Mouse (Mus musculus) hindbrain, embryonic 16.5 days (tissue): ENCODE data around the gene Gm21972. TPM values are rescaled to one million over a fixed set of nuclear protein-coding genes. Genes with fewer than 3 reads are reported as not detected.

Source experiments
- ATAC-seq: fragments of 200-750 bp; cut with Nextera tagmentation; 2 replicates; pipeline ENCODE4 v1.8.0; 2017; ENCODE audit warnings: moderate TSS enrichment, moderate library complexity
- H3K27ac ChIP-seq: fragments of 300-500 bp; sonication (generic); 2 replicates; pipeline ENCODE4 v1.5.1; 2014; ENCODE audit warnings: low read depth, mild to moderate bottlenecking, control low read depth, low read length, moderate library complexity
- H3K27me3 ChIP-seq: fragments of 300-500 bp; sonication (generic); replicated peaks from 2 replicates; pipeline ENCODE4 v1.6.1; 2014; ENCODE audit warnings: low read length; ENCODE audit not compliant: control insufficient read depth, insufficient read depth
- H3K36me3 ChIP-seq: fragments of 300-500 bp; sonication (generic); 2 replicates; pipeline ENCODE4 v1.6.1; 2014; ENCODE audit warnings: mild to moderate bottlenecking, low read length, moderate library complexity, mixed read lengths; ENCODE audit not compliant: control insufficient read depth, insufficient read depth
- H3K4me1 ChIP-seq: fragments of 300-500 bp; sonication (generic); 2 replicates; pipeline ENCODE4 v1.6.1; 2014; ENCODE audit warnings: low read depth, low read length; ENCODE audit not compliant: control insufficient read depth, insufficient read depth
- H3K4me2 ChIP-seq: fragments of 300-500 bp; sonication (generic); 2 replicates; pipeline ENCODE4 v1.6.1; 2014; ENCODE audit warnings: mild to moderate bottlenecking, low read length, control low read depth, moderate library complexity
- H3K4me3 ChIP-seq: fragments of 300-500 bp; sonication (generic); 2 replicates; pipeline ENCODE4 v1.5.1; 2014; ENCODE audit warnings: mild to moderate bottlenecking, low read length, control low read depth, moderate library complexity
- H3K9ac ChIP-seq: fragments of 300-500 bp; sonication (generic); 2 replicates; pipeline ENCODE4 v1.6.1; 2014; ENCODE audit warnings: low read depth, mild to moderate bottlenecking, control low read depth, low read length, moderate library complexity
- H3K9me3 ChIP-seq: fragments of 300-500 bp; sonication (generic); 2 replicates; pipeline ENCODE4 v1.6.1; 2014; ENCODE audit warnings: mild to moderate bottlenecking, low read length, moderate library complexity; ENCODE audit not compliant: control insufficient read depth
- WGBS: fragments of 180-500 bp; shearing (Covaris S2); extraction: QIAGEN DNeasy Blood & Tissue Kit; methylation state at CpG from one replicate; pipeline ENCODE4 v1.1.7; 2014; 5-methylcytosine and 5-hydroxymethylcytosine counted together
- polyA plus RNA-seq: library from polyadenylated mRNA; unstranded; fragments of >200 nt; fragmentation: Nextera tagmentation; extraction: Ambion mirVana; gene quantifications from 2 replicates; pipeline ENCODE4 v1.2.1, GENCODE M21; 2015

Gm21972 gene
- polyA plus RNA-seq, 1 experiment from 2014 or later = 0.56 TPM

DNA sequence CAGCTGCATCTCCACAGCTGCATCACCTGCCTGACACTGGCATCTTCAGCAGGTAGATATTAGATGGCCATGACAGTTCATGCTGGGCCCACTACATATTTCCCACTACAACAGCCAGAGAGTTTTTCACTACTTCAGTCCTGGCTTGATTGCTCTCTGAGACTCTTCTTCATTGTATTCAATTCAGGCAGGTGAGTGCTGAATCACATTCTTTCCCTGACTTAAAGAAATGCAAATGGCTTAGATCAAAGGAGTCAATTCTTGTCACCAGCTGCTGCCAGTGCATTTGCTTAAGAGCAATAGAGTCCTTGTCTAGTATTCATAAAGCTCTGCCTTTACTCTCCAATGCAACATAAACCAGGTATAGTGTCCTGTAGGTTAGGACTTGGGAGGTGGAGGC, 67.9 kb downstream of the Gm21972 start:
- Histone ChIP-seq H3K36me3 (peaks cover 57% of the 10 kb centered on the region), H3K9me3 (no peaks in the 10 kb centered on the region), H3K4me1 (no peaks in the 10 kb centered on the region), H3K4me2 (no peak overlapping the region), H3K27me3 (no peaks in the 10 kb centered on the region), H3K4me3 (no peak overlapping the region), H3K9ac (no peak overlapping the region), H3K27ac (no peak overlapping the region)
- no peak for ATAC-seq

DNA sequence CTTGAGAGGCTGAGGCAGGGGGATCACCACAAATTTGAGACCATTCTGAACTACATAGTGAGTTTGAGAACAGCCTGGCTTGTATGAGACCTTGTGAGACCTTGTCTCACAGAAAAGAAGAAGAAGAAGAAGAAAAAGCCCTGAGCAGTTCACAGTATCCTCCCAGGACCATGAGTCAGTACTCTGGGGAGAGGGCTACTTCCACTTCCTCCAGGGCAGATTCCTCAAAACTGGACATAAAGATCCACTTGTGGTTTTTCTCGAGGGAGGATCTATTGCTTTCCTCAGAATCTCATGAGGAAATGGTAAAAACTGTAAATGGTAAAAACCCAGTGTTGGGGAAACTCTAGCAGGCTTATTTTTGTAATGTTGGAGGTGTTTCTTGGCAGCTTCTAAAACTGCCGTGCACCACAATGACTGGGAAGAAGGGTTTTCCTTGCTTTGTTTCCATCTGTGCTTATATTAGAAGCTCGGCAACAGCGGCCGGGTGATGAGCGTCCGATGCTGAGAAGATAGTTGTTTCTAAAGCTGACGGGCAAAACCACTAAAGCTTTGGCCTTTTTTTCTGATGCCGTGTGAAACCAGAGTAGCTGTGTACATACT, 69.3 kb downstream of the Gm21972 start:
- Histone ChIP-seq H3K9ac (no peak overlapping the region), H3K4me3 (no peak overlapping the region), H3K4me2 (no peak overlapping the region), H3K27ac (no peak overlapping the region), H3K27me3 (no peaks in the 10 kb centered on the region), H3K4me1 (no peaks in the 10 kb centered on the region), H3K9me3 (no peaks in the 10 kb centered on the region), H3K36me3 (peaks cover 47% of the 10 kb centered on the region)
- no peak for ATAC-seq
- 93% methylated on average over 9 of the region's 9 CpGs for WGBS

GRCm38 (mm10) chr1:86210676-86211075, 77.2 kb downstream of the Gm21972 start:
- Histone ChIP-seq H3K36me3 (peaks cover 21% of the 10 kb centered on the region), H3K4me3 (no peak overlapping the region), H3K4me2 (no peak overlapping the region), H3K9ac (no peak overlapping the region), H3K27me3 (no peaks in the 10 kb centered on the region), H3K4me1 (no peaks in the 10 kb centered on the region), H3K27ac (no peak overlapping the region), H3K9me3 (no peaks in the 10 kb centered on the region)
- ATAC-seq = no peak
- 87% methylated on average over 7 of the region's 7 CpGs for WGBS

GRCm38 (mm10) chr1:86211498-86211897, 78.1 kb downstream of the Gm21972 start:
- Histone ChIP-seq H3K27me3 (no peaks in the 10 kb centered on the region), H3K4me2 (no peak overlapping the region), H3K27ac (no peak overlapping the region), H3K4me1 (no peaks in the 10 kb centered on the region), H3K36me3 (peaks cover 19% of the 10 kb centered on the region), H3K9ac (no peak overlapping the region), H3K9me3 (no peaks in the 10 kb centered on the region), H3K4me3 (no peak overlapping the region)
- WGBS = 100% methylated on average over 1 of the region's 1 CpGs
- ATAC-seq = no peak

Other genes starting within 250 kb of the Gm21972 start
- gene Itm2c, start 239.4 kb upstream of the Gm21972 start, polyA plus RNA-seq = 223 and 225 TPM in 2 replicates
- 7.5 and 9.5 TPM in 2 replicates for gene 4933407L21Rik, start 205.2 kb upstream of the Gm21972 start, polyA plus RNA-seq
- gene Gpr55, start 172.6 kb upstream of the Gm21972 start, polyA plus RNA-seq = 0.21 TPM in 2 replicates
- 0.56 and 0.89 TPM in 2 replicates for gene Spata3, start 116.8 kb upstream of the Gm21972 start, polyA plus RNA-seq
- gene 2810459M11Rik, start 87.8 kb upstream of the Gm21972 start, polyA plus RNA-seq = 11.6 and 12.4 TPM in 2 replicates
- 193 and 196 TPM in 2 replicates for gene Psmd1, start 69.2 kb upstream of the Gm21972 start, polyA plus RNA-seq
- 0.14 and 0.50 TPM in 2 replicates for gene Htr2b, start 21.7 kb upstream of the Gm21972 start, polyA plus RNA-seq
- 34.5 and 36.9 TPM in 2 replicates for gene Armc9, start 21.1 kb downstream of the Gm21972 start, polyA plus RNA-seq
- 9.9 and 10.6 TPM in 2 replicates for gene B3gnt7, start 169.2 kb downstream of the Gm21972 start, polyA plus RNA-seq
- gene Ncl, start 225.8 kb downstream of the Gm21972 start, polyA plus RNA-seq = 205 and 214 TPM in 2 replicates